Mouse (Mus musculus) CH12.LX (cell line): ENCODE results near the gene Irak3. TPM values are rescaled to one million over a fixed set of nuclear protein-coding genes. Genes with fewer than 3 reads are reported as not detected.
A peak's percentile ranks its signal among the peaks of the same experiment; 100 is the strongest.
"Not testable (repeated sequence)": the region's sequence is repeated elsewhere in the genome, so short reads cannot be mapped to it uniquely, and the experiment has no call there.

Experiments
- DNase-seq: peaks from one replicate; pipeline ENCODE4 v3.0.0-alpha.2; 2013; ENCODE audit errors: extremely low read depth
- H3K27ac ChIP-seq: 2 replicates; pipeline ENCODE4 v1.5.1; 2012; ENCODE audit warnings: low read depth, mild to moderate bottlenecking, control low read depth, moderate library complexity; ENCODE audit not compliant: insufficient read depth
- H3K27me3 ChIP-seq: replicated peaks from 2 replicates; pipeline ENCODE3; 2012; ENCODE audit warnings: inconsistent platforms
- H3K36me3 ChIP-seq, 2 experiments: replicated peaks in 1 of 2; 2 replicates each; pipeline versions ENCODE3 to v1.6.1; 2012; ENCODE audit warnings: inconsistent platforms in 1 of 2, low read length in 1 of 2, mild to moderate bottlenecking in 1 of 2, mixed read lengths in 1 of 2, moderate library complexity in 1 of 2; ENCODE audit not compliant: control insufficient read depth in 1 of 2, insufficient read depth in 1 of 2
- H3K4me1 ChIP-seq, 2 experiments: 2 replicates each; pipeline ENCODE4 v1.6.1; 2012; ENCODE audit warnings: inconsistent platforms in 1 of 2, moderate library complexity in 1 of 2; ENCODE audit not compliant: insufficient read depth in 2 of 2, control insufficient read depth in 1 of 2
- H3K4me2 ChIP-seq: 2 replicates; pipeline ENCODE4 v1.6.1; 2012; ENCODE audit warnings: low read depth, mild to moderate bottlenecking, control low read depth; ENCODE audit not compliant: poor library complexity, insufficient read depth, severe bottlenecking
- H3K4me3 ChIP-seq, 3 experiments: fragments of 150-350 bp in 1 of 3; sonication (generic) in 1 of 3; replicated peaks in 1 of 3; 2 replicates each; pipeline versions ENCODE3 to v1.5.1; 2011 to 2012; ENCODE audit warnings: low read depth in 2 of 3, low read length in 2 of 3, mild to moderate bottlenecking in 2 of 3, moderate library complexity in 2 of 3, control low read depth in 1 of 3, improper control_type of control experiment in 1 of 3, inconsistent platforms in 1 of 3, mixed read lengths in 1 of 3; ENCODE audit not compliant: poor library complexity in 1 of 3
- H3K79me2 ChIP-seq: replicated peaks from 2 replicates; pipeline ENCODE4 v1.6.1; 2012; ENCODE audit warnings: mild to moderate bottlenecking, moderate library complexity; ENCODE audit not compliant: control insufficient read depth, poor library complexity, insufficient read depth, severe bottlenecking; ENCODE audit errors: extremely low read depth
- H3K9ac ChIP-seq: 2 replicates; pipeline ENCODE4 v1.6.1; 2012; ENCODE audit warnings: low read depth, mild to moderate bottlenecking, control low read depth, moderate library complexity; ENCODE audit not compliant: insufficient read depth
- H3K9me3 ChIP-seq: replicated peaks from 2 replicates; pipeline ENCODE3; 2012; ENCODE audit warnings: low read length, inconsistent platforms, mixed read lengths
- CTCF ChIP-seq, 2 experiments: IDR thresholded peaks in 1 of 2; conservative IDR thresholded peaks in 1 of 2; 2 replicates each; pipeline ENCODE4 v1.5.1; 2011 to 2012; ENCODE audit warnings: low read depth in 2 of 2, low read length in 2 of 2, improper control_type of control experiment in 1 of 2, inconsistent platforms in 1 of 2, mild to moderate bottlenecking in 1 of 2, moderate library complexity in 1 of 2
- E2F4 ChIP-seq: IDR thresholded peaks from 2 replicates; pipeline ENCODE4 v1.6.1; 2011; ENCODE audit warnings: low read depth, low read length, improper control_type of control experiment; ENCODE audit not compliant: insufficient replicate concordance
- ETS1 ChIP-seq: conservative IDR thresholded peaks from 2 replicates; pipeline ENCODE4 v1.6.1; 2012; ENCODE audit warnings: low read depth, mild to moderate bottlenecking, inconsistent platforms, low read length, improper control_type of control experiment, moderate library complexity
- GABPA ChIP-seq: IDR thresholded peaks from 2 replicates; pipeline ENCODE4 v1.6.1; 2012; ENCODE audit warnings: low read depth, low read length, improper control_type of control experiment, inconsistent platforms; ENCODE audit not compliant: insufficient replicate concordance
- IRF4 ChIP-seq: IDR thresholded peaks from 2 replicates; pipeline ENCODE4 v1.6.1; 2014; ENCODE audit warnings: low read depth, mild to moderate bottlenecking, inconsistent platforms, low read length, improper control_type of control experiment
- JUN ChIP-seq: IDR thresholded peaks from 2 replicates; pipeline ENCODE4 v1.6.1; 2011; ENCODE audit warnings: low read depth, mild to moderate bottlenecking, low read length, improper control_type of control experiment, moderate library complexity; ENCODE audit not compliant: insufficient read depth
- KAT2A ChIP-seq: IDR thresholded peaks from 2 replicates; pipeline ENCODE4 v1.6.1; 2012; ENCODE audit warnings: low read length, improper control_type of control experiment, inconsistent platforms; ENCODE audit not compliant: insufficient replicate concordance
- MAFK ChIP-seq: IDR thresholded peaks from 2 replicates; pipeline ENCODE4 v1.6.1; 2011; ENCODE audit warnings: low read length, improper control_type of control experiment; ENCODE audit not compliant: insufficient replicate concordance
- MEF2A ChIP-seq: IDR thresholded peaks from 2 replicates; pipeline ENCODE4 v1.6.1; 2014; ENCODE audit warnings: low read depth, mild to moderate bottlenecking, inconsistent platforms, low read length, improper control_type of control experiment, borderline replicate concordance
- MXI1 ChIP-seq: IDR thresholded peaks from 2 replicates; pipeline ENCODE4 v1.6.1; 2011; ENCODE audit warnings: mild to moderate bottlenecking, low read depth, low read length, improper control_type of control experiment
- PAX5 ChIP-seq: IDR thresholded peaks from 2 replicates; pipeline ENCODE4 v1.6.1; 2012; ENCODE audit warnings: low read length, inconsistent platforms, mixed read lengths
- POLR2A ChIP-seq: IDR thresholded peaks from 2 replicates; pipeline ENCODE4 v1.6.1; 2011; ENCODE audit warnings: low read depth, mild to moderate bottlenecking, improper control_type of control experiment, low read length
- SMC3 ChIP-seq: IDR thresholded peaks from 2 replicates; pipeline ENCODE4 v1.6.1; 2011; ENCODE audit warnings: low read depth, low read length, improper control_type of control experiment
- TCF12 ChIP-seq: IDR thresholded peaks from 2 replicates; pipeline ENCODE4 v1.6.1; 2014; ENCODE audit warnings: low read depth, mild to moderate bottlenecking, inconsistent platforms, low read length, improper control_type of control experiment
- UBTF ChIP-seq: IDR thresholded peaks from 2 replicates; pipeline ENCODE4 v1.6.1; 2012; ENCODE audit warnings: low read depth, mild to moderate bottlenecking, inconsistent platforms, low read length, improper control_type of control experiment, moderate library complexity
- ZKSCAN1 ChIP-seq: IDR thresholded peaks from 2 replicates; pipeline ENCODE4 v1.6.1; 2012; ENCODE audit warnings: low read depth, inconsistent platforms, low read length, improper control_type of control experiment, borderline replicate concordance
- ZNF384 ChIP-seq: IDR thresholded peaks from 2 replicates; pipeline ENCODE4 v1.6.1; 2012; ENCODE audit warnings: low read depth, low read length, improper control_type of control experiment, inconsistent platforms
- dilution Hi-C: fragments of 300-500 bp; cut with MboI; formaldehyde crosslinking; loops from 2 replicates; pipeline ENCODE4 v1.14.3; 2020; ENCODE audit warnings: low sequenced_read_pairs; ENCODE audit not compliant: extremely low pct_unique_long_range_greater_than_20kb, extremely low pct_ligation_motif_present
- in situ Hi-C: fragments of 300-500 bp; cut with MboI; formaldehyde crosslinking; loops from 3 replicates; pipeline ENCODE4 v1.14.3; 2019; ENCODE audit warnings: low sequenced_read_pairs, low pct_ligation_motif_present, low pct_unique_long_range_greater_than_20kb, mixed read lengths
- polyA plus RNA-seq: library from polyadenylated mRNA; unstranded; fragments of >175 nt; gene quantifications from 2 replicates; pipeline ENCODE4 v1.2.1, GENCODE M21; 2012; ENCODE audit warnings: low read depth; ENCODE audit not compliant: insufficient read length
- total RNA-seq, 2 experiments: library from RNA; depleted of rRNA; stranded (reverse); fragments of 300-350 nt in 1 of 2; fragments of >200 nt in 1 of 2; gene quantifications; 2 replicates each; pipeline ENCODE4 v1.2.3; 2012 to 2014

The Irak3 gene
- total and polyA plus RNA-seq, 3 experiments = 0.50 to 3.1 (median 1.1) TPM

DNA sequence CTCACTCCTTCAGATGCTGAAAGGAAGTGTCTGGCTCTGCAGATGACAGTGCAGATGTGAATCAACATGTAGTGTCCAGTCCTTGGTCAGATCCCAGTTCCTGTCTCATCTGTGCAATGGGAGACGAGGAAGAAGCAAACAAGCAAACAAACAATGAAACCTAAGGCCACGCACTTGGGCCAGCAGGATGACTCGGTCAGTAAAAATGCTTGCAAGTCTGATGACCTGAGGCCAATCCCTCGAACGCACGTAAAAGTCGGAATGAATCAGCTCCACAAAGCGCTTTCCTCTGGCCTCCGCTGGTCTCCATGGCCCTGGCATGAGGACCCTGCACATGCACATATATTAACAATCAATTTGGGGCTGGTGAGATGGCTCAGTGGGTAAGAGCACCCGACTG is 17.1 kb upstream of the Irak3 start:
- no peak for DNase-seq
- Histone ChIP-seq H3K9me3 (no peaks in the 10 kb centered on the region), H3K79me2 (no peaks in the 10 kb centered on the region), H3K4me3 (no peak overlapping the region), H3K36me3 (peaks cover 34 to 67% of the 10 kb centered on the region in 2 experiments), H3K4me2 (no peak overlapping the region), H3K27ac (no peak overlapping the region), H3K27me3 (no peaks in the 10 kb centered on the region), H3K4me1 (no peaks in the 10 kb centered on the region), H3K9ac (no peak overlapping the region)
- no peak for TF ChIP-seq POLR2A
- TF ChIP-seq ZNF384 = no peak
- dilution Hi-C loops = no loop called here
- in situ Hi-C loops = no loop called here

DNA sequence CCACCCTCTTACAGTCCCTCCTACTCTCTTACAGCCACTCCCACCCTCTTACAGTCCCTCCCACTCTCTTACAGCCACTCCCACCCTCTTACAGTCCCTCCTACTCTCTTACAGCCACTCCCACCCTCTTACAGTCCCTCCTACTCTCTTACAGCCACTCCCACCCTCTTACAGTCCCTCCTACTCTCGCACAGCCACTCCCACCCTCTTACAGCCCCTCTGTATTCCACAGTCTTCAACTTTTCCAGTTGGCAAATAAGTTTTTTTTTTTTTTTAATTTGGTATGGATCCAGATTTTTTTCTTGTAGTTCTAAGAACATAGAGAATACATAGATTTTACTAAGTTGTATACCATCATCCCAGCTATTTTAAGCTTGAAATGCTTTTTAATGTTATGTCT is 15.2 kb upstream of the Irak3 start:
- H3K27me3 ChIP-seq, H3K4me1 ChIP-seq, dilution Hi-C loops, H3K9me3 ChIP-seq, H3K79me2 ChIP-seq, DNase-seq, in situ Hi-C loops, H3K9ac ChIP-seq, H3K27ac ChIP-seq, H3K4me3 ChIP-seq, H3K4me2 ChIP-seq: not testable (repeated sequence)
- peaks cover 30 to 68% of the 10 kb centered on the region in 2 experiments for H3K36me3 ChIP-seq

DNA sequence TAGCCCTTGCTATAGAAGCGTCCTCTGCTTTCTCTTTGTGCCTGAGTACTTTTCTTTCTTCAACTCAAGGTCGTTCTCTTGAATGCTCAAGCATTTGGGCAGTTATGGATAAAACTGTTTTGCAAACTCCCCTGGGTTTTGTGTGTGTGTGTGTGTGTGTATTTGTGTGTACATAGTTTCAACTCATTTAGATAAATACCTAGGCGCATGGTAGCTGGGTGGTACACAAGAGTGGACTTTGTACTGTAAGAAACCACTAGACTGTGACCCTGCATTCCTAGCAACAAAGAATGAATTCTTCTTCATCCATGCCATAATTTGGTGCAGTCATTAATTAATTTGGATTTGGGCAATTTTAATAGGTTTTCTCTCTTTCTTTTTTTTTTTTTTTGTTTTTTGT is 8.2 kb upstream of the Irak3 start:
- Histone ChIP-seq H3K79me2 (peaks cover 35% of the 10 kb centered on the region), H3K4me2 (peak overlapping the region; percentile 98), H3K9me3 (peaks cover 4% of the 10 kb centered on the region), H3K36me3 (peaks cover 3 to 33% of the 10 kb centered on the region in 2 experiments), H3K4me1 (peaks cover 2 to 5% of the 10 kb centered on the region in 2 experiments; a peak in 1 of 4 replicates), H3K27me3 (peaks cover 4% of the 10 kb centered on the region), H3K27ac (no peak overlapping the region), H3K9ac (peak overlapping the region; percentile 97), H3K4me3 (peak overlapping the region; percentile 97 to 100 (median 98))
- in situ Hi-C loops (no loop called here), dilution Hi-C loops (no loop called here)
- no peak for DNase-seq
- TF ChIP-seq ZKSCAN1 (no peak), MEF2A (no peak), TCF12 (no peak), JUN (no peak), IRF4 (no peak), GABPA (no peak), KAT2A (no peak), UBTF (no peak), SMC3 (no peak), ETS1 (no peak), PAX5 (no peak), MXI1 (no peak), CTCF (conservative IDR thresholded peaks at IDR 0.05 in 1 of 2, IDR thresholded peaks at IDR 0.05 in 1 of 2; ENCODE audit: low read depth in 2 of 2, low read length in 2 of 2) (no peak), MAFK (no peak), E2F4 (no peak)
